Comparison of ENCODE assay signal across 12 mouse cellular contexts in genomic region chr17:48300861-48301260, GRCm38 (mm10). TPM values are rescaled to one million over a fixed set of nuclear protein-coding genes. Genes with fewer than 3 reads are reported as not detected.
DNase-seq lines count a peak whose midpoint lies in the region; ATAC-seq lines count a peak whose summit lies in the region.
"Had no signal": no experiment of that assay in that cellular context is flagged by ENCODE, and none has a peak within 500 bp of the region (broad histone marks: within the 10 kb centered on the region; RNA-seq: fewer than 3 reads in every experiment).

No protein-coding gene starts in this region.

- H3K27ac ChIP-seq in macrophage = peak overlapping the region; percentile 86
- H3K27ac ChIP-seq in midbrain, embryonic 16.5 days (ENCODE audit: low read length) = no peak overlapping the region
- H3K27ac ChIP-seq: hindbrain, embryonic 14.5 days; midbrain, embryonic 13.5 days had no signal

- peaks cover 7% of the 10 kb centered on the region; the same call in 1 of the 2 replicates for H3K36me3 ChIP-seq in macrophage (ENCODE audit: inconsistent target)
- H3K36me3 ChIP-seq in midbrain, embryonic 16.5 days (ENCODE audit: control insufficient read depth, insufficient read depth, low read length) = no peaks in the 10 kb centered on the region
- H3K36me3 ChIP-seq: midbrain, embryonic 13.5 days had no signal

- ATAC-seq in common myeloid progenitor, adult 5-6 weeks (replicated peaks; ENCODE audit: low read depth, poor library complexity, severe bottlenecking) = peak; percentile 76
- ATAC-seq in midbrain, embryonic 16.5 days = no peak
- ATAC-seq: midbrain, embryonic 13.5 days; Patski had no signal

- no peak overlapping the region for H3K9ac ChIP-seq in midbrain, embryonic 16.5 days (ENCODE audit: low read depth, low read length)
- H3K9ac ChIP-seq: hindbrain, embryonic 14.5 days; midbrain, embryonic 13.5 days had no signal

- no peaks in the 10 kb centered on the region for H3K27me3 ChIP-seq in midbrain, embryonic 16.5 days (ENCODE audit: control insufficient read depth, insufficient read depth, low read depth, low read length)
- H3K27me3 ChIP-seq: midbrain, embryonic 13.5 days had no signal

- peaks cover 20% of the 10 kb centered on the region; the same call in 1 of the 2 replicates for H3K79me2 ChIP-seq in macrophage (ENCODE audit: inconsistent target)

- H3K4me2 ChIP-seq in midbrain, embryonic 16.5 days (ENCODE audit: low read length) = no peak overlapping the region
- H3K4me2 ChIP-seq: hindbrain, embryonic 14.5 days; midbrain, embryonic 13.5 days had no signal

- DNase-seq in layer of hippocampus, adult 11-12 months (ENCODE audit: low spot score) = peak; percentile 15
- DNase-seq in layer of hippocampus, postnatal 14 days (ENCODE audit: low spot score in 2 of 2) = no peak
- peak; percentile 63 to 69 for DNase-seq in thymus, postnatal 10 days (ENCODE audit: low spot score in 2 of 2)
- no peak for DNase-seq in adrenal gland, adult 2 months
- no peak for DNase-seq in urinary bladder, adult 2 months (ENCODE audit: low spot score)

- WGBS in macrophage (ENCODE audit: missing documents) = 21% methylated on average over 9 of the region's 9 CpGs
- 85% methylated on average over 9 of the region's 9 CpGs for WGBS in midbrain, embryonic 16.5 days

- H3K4me3 ChIP-seq in macrophage (ENCODE audit: inconsistent target) = peak overlapping the region; percentile 23
- H3K4me3 ChIP-seq in midbrain, embryonic 16.5 days (ENCODE audit: low read depth, low read length) = no peak overlapping the region
- H3K4me3 ChIP-seq: midbrain, embryonic 13.5 days had no signal

- no peaks in the 10 kb centered on the region for H3K4me1 ChIP-seq in midbrain, embryonic 16.5 days (ENCODE audit: control insufficient read depth, insufficient read depth, low read length)
- H3K4me1 ChIP-seq: midbrain, embryonic 13.5 days had no signal

- H3K9me3 ChIP-seq in midbrain, embryonic 16.5 days (replicated peaks; ENCODE audit: control insufficient read depth, low read length, poor library complexity, severe bottlenecking) = no peaks in the 10 kb centered on the region
- H3K9me3 ChIP-seq: midbrain, embryonic 13.5 days had no signal

RNA-seq across cellular contexts. Expression of gene Treml2, which starts 1.6 kb away (rescaled TPM):
- under 1 TPM; 0.19 to 0.48 TPM for total RNA-seq in layer of hippocampus, postnatal 14 days (2021)
- 46.2 and 61.0 TPM in 2 replicates for total RNA-seq in common myeloid progenitor, adult 5-6 weeks (2017)
- total RNA-seq in macrophage (2018; cell fraction: chromatin; rRNA removed) = 10 to 100 TPM in 8 of 26 experiments, 1 to 10 TPM in 18; 1.0 to 22.0 (median 6.9) TPM
- total RNA-seq in macrophage (2018; cell fraction: cytosol; rRNA removed) = 10 to 100 TPM in 22 of 26 experiments, 1 to 10 TPM in 4; 7.6 to 58.7 (median 25.9) TPM
- total RNA-seq in macrophage (2018; cell fraction: nucleus; rRNA removed) = 10 to 100 TPM in 18 of 26 experiments, 1 to 10 TPM in 8; 5.2 to 57.1 (median 22.5) TPM
- polyA plus RNA-seq in macrophage (2018) = 10.8 to 16.6 TPM (median 14.5 TPM) in 3 replicates
- total RNA-seq in adrenal gland, adult 2 months (2021) = under 1 TPM; 0.20 to 0.38 TPM
- polyA plus RNA-seq in adrenal gland, adult 2 months (2012; rRNA removed) = 0.26 and 0.42 TPM in 2 replicates
- 0.19 and 0.32 TPM in 2 replicates for polyA plus RNA-seq in urinary bladder, adult 2 months (2012; rRNA removed)
- polyA plus RNA-seq in midbrain, embryonic 16.5 days (2015; fragmentation: Nextera tagmentation; extraction: Ambion mirVana) = 0.09 TPM in 1 of 2 replicates, not detected in the other
- polyA plus RNA-seq: Patski had no signal

RNA-seq across cellular contexts. Expression of gene B430306N03Rik, which starts 15.1 kb away (rescaled TPM):
- not detected for total RNA-seq in layer of hippocampus, postnatal 14 days (2021)
- 0.34 and 0.91 TPM in 2 replicates for total RNA-seq in common myeloid progenitor, adult 5-6 weeks (2017)
- 100 to 1,000 TPM in 1 of 26 experiments, 10 to 100 TPM in 23, 1 to 10 TPM in 2; 5.0 to 104 (median 38.2) TPM for total RNA-seq in macrophage (2018; cell fraction: chromatin; rRNA removed)
- total RNA-seq in macrophage (2018; cell fraction: cytosol; rRNA removed) = 10 to 100 TPM in 25 of 26 experiments, 1 to 10 TPM in 1; 8.4 to 75.4 (median 35.8) TPM
- 100 to 1,000 TPM in 6 of 26 experiments, 10 to 100 TPM in 20; 14.3 to 189 (median 63.5) TPM for total RNA-seq in macrophage (2018; cell fraction: nucleus; rRNA removed)
- polyA plus RNA-seq in macrophage (2018) = 36.0 to 70.3 TPM (median 51.1 TPM) in 3 replicates
- total RNA-seq in adrenal gland, adult 2 months (2021) = under 1 TPM; 0.14 to 0.43 TPM
- polyA plus RNA-seq in adrenal gland, adult 2 months (2012; rRNA removed) = 0.10 and 0.19 TPM in 2 replicates
- 0.46 and 0.66 TPM in 2 replicates for polyA plus RNA-seq in urinary bladder, adult 2 months (2012; rRNA removed)
- 0.14 TPM in 1 of 2 replicates, not detected in the other for polyA plus RNA-seq in midbrain, embryonic 16.5 days (2015; fragmentation: Nextera tagmentation; extraction: Ambion mirVana)
- polyA plus RNA-seq: midbrain, embryonic 13.5 days had no signal

RNA-seq across cellular contexts. Expression of gene Treml4, which starts 36.8 kb away (rescaled TPM):
- not detected for total RNA-seq in layer of hippocampus, postnatal 14 days (2021)
- total RNA-seq in common myeloid progenitor, adult 5-6 weeks (2017) = 0.58 TPM in 1 of 2 replicates, not detected in the other
- not detected for total RNA-seq in macrophage (2018; cell fraction: chromatin; rRNA removed)
- 1 to 10 TPM in 10 of 26 experiments, under 1 TPM in 15, not detected in 1; 0.17 to 2.1 (median 0.71) TPM for total RNA-seq in macrophage (2018; cell fraction: cytosol; rRNA removed)
- total RNA-seq in macrophage (2018; cell fraction: nucleus; rRNA removed) = 1 to 10 TPM in 5 of 26 experiments, under 1 TPM in 9, not detected in 12; 0.31 to 5.2 (median 0.73) TPM
- polyA plus RNA-seq in macrophage (2018) = 0.52 to 1.5 TPM (median 1.4 TPM) in 3 replicates
- total RNA-seq in adrenal gland, adult 2 months (2021) = 1 to 10 TPM in 1 of 2 experiments, under 1 TPM in 1; 0.23 to 1.2 TPM
- polyA plus RNA-seq in adrenal gland, adult 2 months (2012; rRNA removed) = 1.0 and 1.3 TPM in 2 replicates
- 0.49 and 0.89 TPM in 2 replicates for polyA plus RNA-seq in urinary bladder, adult 2 months (2012; rRNA removed)
- polyA plus RNA-seq in midbrain, embryonic 16.5 days (2015; fragmentation: Nextera tagmentation; extraction: Ambion mirVana) = 0.38 TPM in 1 of 2 replicates, not detected in the other
- total RNA-seq: left cerebral cortex, adult 8-10 months had no signal
- polyA plus RNA-seq: Patski had no signal

RNA-seq across cellular contexts. Expression of gene Trem2, which starts 45.3 kb away (rescaled TPM):
- 1 to 10 TPM; 7.6 to 8.1 TPM for total RNA-seq in layer of hippocampus, postnatal 14 days (2021)
- total RNA-seq in common myeloid progenitor, adult 5-6 weeks (2017) = not detected in 2 replicates
- 100 to 1,000 TPM in 14 of 26 experiments, 10 to 100 TPM in 12; 29.1 to 515 (median 123) TPM for total RNA-seq in macrophage (2018; cell fraction: chromatin; rRNA removed)
- 1,000 to 10,000 TPM in 13 of 26 experiments, 100 to 1,000 TPM in 13; 304 to 1,510 (median 741) TPM for total RNA-seq in macrophage (2018; cell fraction: cytosol; rRNA removed)
- 1,000 to 10,000 TPM in 6 of 26 experiments, 100 to 1,000 TPM in 20; 159 to 1,349 (median 465) TPM for total RNA-seq in macrophage (2018; cell fraction: nucleus; rRNA removed)
- polyA plus RNA-seq in macrophage (2018) = 965 to 1,222 TPM (median 1,131 TPM) in 3 replicates
- total RNA-seq in adrenal gland, adult 2 months (2021) = 1 to 10 TPM; 3.4 to 5.3 TPM
- 9.4 and 12.2 TPM in 2 replicates for polyA plus RNA-seq in adrenal gland, adult 2 months (2012; rRNA removed)
- polyA plus RNA-seq in urinary bladder, adult 2 months (2012; rRNA removed) = 7.6 and 8.8 TPM in 2 replicates
- 2.9 and 3.1 TPM in 2 replicates for polyA plus RNA-seq in midbrain, embryonic 16.5 days (2015; fragmentation: Nextera tagmentation; extraction: Ambion mirVana)

RNA-seq across cellular contexts. Expression of gene Trem3, which starts 53.3 kb away (rescaled TPM):
- total RNA-seq in layer of hippocampus, postnatal 14 days (2021) = not detected
- 2.9 and 4.5 TPM in 2 replicates for total RNA-seq in common myeloid progenitor, adult 5-6 weeks (2017)
- not detected for total RNA-seq in macrophage (2018; cell fraction: chromatin; rRNA removed)
- under 1 TPM in 20 of 26 experiments, not detected in 6; 0.14 to 0.61 (median 0.29) TPM for total RNA-seq in macrophage (2018; cell fraction: cytosol; rRNA removed)
- total RNA-seq in macrophage (2018; cell fraction: nucleus; rRNA removed) = under 1 TPM in 1 of 26 experiments, not detected in 25; 0.94 TPM
- polyA plus RNA-seq in macrophage (2018) = 0.42 to 0.67 TPM in 2 of 3 replicates, not detected in the other
- total RNA-seq in adrenal gland, adult 2 months (2021) = under 1 TPM in 1 of 2 experiments, not detected in 1; 0.48 TPM
- polyA plus RNA-seq in adrenal gland, adult 2 months (2012; rRNA removed) = not detected in 2 replicates
- not detected in 2 replicates for polyA plus RNA-seq in urinary bladder, adult 2 months (2012; rRNA removed)
- not detected in 2 replicates for polyA plus RNA-seq in midbrain, embryonic 16.5 days (2015; fragmentation: Nextera tagmentation; extraction: Ambion mirVana)
- polyA plus RNA-seq: hindbrain, embryonic 14.5 days; midbrain, embryonic 13.5 days had no signal

Comparison
In these comparisons a context has a peak if more than half of its experiments do, and no peak if none do; other contexts are left out.
1. DNase-seq: peak in layer of hippocampus, adult 11-12 months (single experiment) and thymus, postnatal 10 days (2 of 2); none in layer of hippocampus, postnatal 14 days (0 of 2), adrenal gland, adult 2 months (single experiment) and urinary bladder, adult 2 months (single experiment).
2. RNA of gene B430306N03Rik, which starts 15.1 kb away (polyA plus RNA-seq): 36.0 to 70.3 TPM in macrophage; 0.46 to 0.66 TPM in urinary bladder, adult 2 months, 0.14 TPM in midbrain, embryonic 16.5 days and 0.10 to 0.19 TPM in adrenal gland, adult 2 months; every median in the first group is over 10 times any median in the second.